Mouse (Mus musculus) leukemia stem cell, adult 10-12 weeks (primary cell): ENCODE data around the gene Dpp8. TPM values are rescaled to one million over a fixed set of nuclear protein-coding genes. Genes with fewer than 3 reads are reported as not detected.

Source experiments
- polyA plus RNA-seq: library from polyadenylated mRNA; stranded (reverse); fragments of >175 nt; gene quantifications from 2 replicates; pipeline ENCODE4 v1.2.3, GENCODE M21; 2012; ENCODE audit warnings: low replicate concordance

The Dpp8 gene
- 5.8 and 9.9 TPM in 2 replicates for polyA plus RNA-seq

GRCm38 (mm10) chr9:65032269-65033108 is at the start of gene Dpp8:
Gene Dpp8, plus strand, starts transcription at chr9:65032414.

GRCm38 (mm10) chr9:65020991-65021886 is 11.0 kb upstream of the Dpp8 start, which contains the start of gene Hacd3:
Gene Hacd3, minus strand, starts transcription at chr9:65021693.

GRCm38 (mm10) chr9:65100991-65101685 is 68.9 kb downstream of the Dpp8 start, which contains the start of gene Igdcc4:
Gene Igdcc4, plus strand, starts transcription at chr9:65101486.

Other genes starting within 250 kb of the Dpp8 start
- 29.7 and 38.3 TPM in 2 replicates for gene Dennd4a, start 221.1 kb upstream of the Dpp8 start, polyA plus RNA-seq
- not detected in 2 replicates for gene Slc24a1, start 80.8 kb upstream of the Dpp8 start, polyA plus RNA-seq
- 29.2 and 36.6 TPM in 2 replicates for gene Ints14, start 71.5 kb upstream of the Dpp8 start, polyA plus RNA-seq
- 3.9 and 6.0 TPM in 2 replicates for gene Hacd3, start 10.7 kb upstream of the Dpp8 start, polyA plus RNA-seq
- gene Igdcc4, start 69.1 kb downstream of the Dpp8 start, polyA plus RNA-seq = 0.06 and 0.25 TPM in 2 replicates
- 0.17 TPM in 1 of 2 replicates, not detected in the other for gene Igdcc3, start 108.8 kb downstream of the Dpp8 start, polyA plus RNA-seq
- 6.9 and 7.6 TPM in 2 replicates for gene Parp16, start 162.9 kb downstream of the Dpp8 start, polyA plus RNA-seq
- 0.13 TPM in 1 of 2 replicates, not detected in the other for gene Cilp, start 232.8 kb downstream of the Dpp8 start, polyA plus RNA-seq